Mouse (Mus musculus): ENCODE measurements at regions not wholly inside any gene's neighbourhood (a gene's known extent, or its start where the extent isn't known, plus 50 kb on each side); places are given as distances from the start of the nearest gene placed in this dataset.

- Histone ChIP-seq H3K36me3 (no peaks in the 10 kb centered on the region), H3K9me3 (no peaks in the 10 kb centered on the region), H3K4me1 (replicated peaks) (no peaks in the 10 kb centered on the region), H3K27me3 (ENCODE audit: insufficient read depth, poor library complexity, severe bottlenecking) (no peaks in the 10 kb centered on the region), H3K27ac (no peak overlapping the region), H3K4me3 (no peak overlapping the region)
- no peak for DNase-seq (ENCODE audit: low spot score)
- 77% methylated on average over 5 of the region's 5 CpGs for WGBS
Observed at GRCm38 (mm10) chr17:7619641-7620040, 207.5 kb downstream of the Fndc1 start.

GRCm38 (mm10) chr17:7608046-7608445 lies 219.1 kb downstream of the Fndc1 start:
- 80% methylated on average over 11 of the region's 11 CpGs for WGBS
- no peaks in the 10 kb centered on the region for H3K27me3 ChIP-seq (ENCODE audit: insufficient read depth, poor library complexity, severe bottlenecking)
- H3K36me3 ChIP-seq, result no peaks in the 10 kb centered on the region
- no peak overlapping the region for H3K4me3 ChIP-seq
- no peak overlapping the region for H3K27ac ChIP-seq
- DNase-seq (ENCODE audit: low spot score), result no peak
- H3K4me1 ChIP-seq (replicated peaks), result no peaks in the 10 kb centered on the region
- H3K9me3 ChIP-seq, result no peaks in the 10 kb centered on the region

DNA sequence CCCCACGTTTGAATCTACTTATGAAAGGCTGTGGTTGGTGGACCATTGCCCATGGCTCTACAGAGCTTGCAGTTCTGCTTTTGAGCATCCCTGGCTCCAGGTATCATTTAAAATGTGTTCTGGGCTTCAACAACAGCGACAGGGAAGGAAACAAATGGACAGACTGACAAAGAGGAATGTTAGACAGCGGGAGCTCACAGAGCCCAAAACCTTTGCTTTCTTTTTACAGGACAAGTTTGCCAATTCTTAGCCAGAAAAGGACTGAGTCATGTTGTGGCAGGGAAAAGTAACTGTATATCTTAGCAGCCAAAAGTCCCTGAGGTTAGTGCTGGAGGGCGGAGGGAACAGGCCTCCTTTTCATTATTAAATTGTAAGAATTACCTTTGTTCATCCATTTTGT lies 219.7 kb downstream of the Fndc1 start:
- 82% methylated on average over 4 of the region's 4 CpGs for WGBS
- H3K27ac ChIP-seq, result no peak overlapping the region
- no peak overlapping the region for H3K4me3 ChIP-seq

DNA sequence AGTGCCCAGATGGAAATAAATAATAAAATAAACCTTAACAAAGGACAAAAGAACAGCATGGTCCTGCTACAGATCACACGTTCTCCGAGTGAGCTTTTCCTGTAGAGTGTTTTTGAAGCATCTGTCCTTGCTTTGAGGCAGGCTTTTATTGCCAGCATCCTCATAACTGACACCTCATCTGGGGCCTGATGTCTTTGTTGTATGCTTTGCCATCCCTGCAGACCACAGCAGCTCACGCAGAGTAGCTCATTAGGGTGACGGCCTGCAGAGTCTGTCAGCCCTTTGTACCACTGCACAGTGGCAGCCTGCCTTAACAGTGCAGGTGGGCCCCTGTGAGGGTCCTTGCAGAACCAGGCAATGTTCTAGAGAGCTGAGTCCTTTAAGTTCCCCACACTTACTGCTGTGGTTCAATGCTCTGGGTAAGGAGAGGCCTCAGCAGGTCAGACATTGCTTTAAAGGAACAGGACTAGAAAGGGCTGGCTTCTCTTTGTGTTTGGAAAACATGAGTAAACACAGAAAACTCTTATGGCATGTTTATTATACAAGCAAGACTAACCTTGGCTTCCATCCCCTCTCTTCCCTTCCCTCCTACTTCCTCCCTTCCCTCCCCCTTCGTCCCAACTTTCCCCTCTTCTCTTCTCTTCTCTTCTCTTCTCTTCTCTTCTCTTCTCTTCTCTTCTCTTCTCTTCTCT lies 219.7 kb upstream of the Unc93a2 start:
- peaks cover 4% of the 10 kb centered on the region; the same call in 1 of the 2 replicates for H3K9me3 ChIP-seq
- H3K27me3 ChIP-seq (ENCODE audit: insufficient read depth, poor library complexity, severe bottlenecking), result no peaks in the 10 kb centered on the region
- no peaks in the 10 kb centered on the region for H3K36me3 ChIP-seq
- 62% methylated on average over 5 of the region's 5 CpGs for WGBS
- no peak overlapping the region for H3K4me3 ChIP-seq
- H3K27ac ChIP-seq, result 0 out of 2 replicates have a peak overlapping the region, but pooled peaks have one; percentile 42
- DNase-seq (ENCODE audit: low spot score), result no peak
- no peaks in the 10 kb centered on the region for H3K4me1 ChIP-seq (replicated peaks)

More for the DNA sequence above, 219.7 kb downstream of the Fndc1 start:
- H3K36me3 ChIP-seq, result no peaks in the 10 kb centered on the region
- no peak for DNase-seq (ENCODE audit: low spot score)
- no peaks in the 10 kb centered on the region for H3K4me1 ChIP-seq (replicated peaks)
- peaks cover 4% of the 10 kb centered on the region; the same call in 1 of the 2 replicates for H3K9me3 ChIP-seq
- H3K27me3 ChIP-seq (ENCODE audit: insufficient read depth, poor library complexity, severe bottlenecking), result no peaks in the 10 kb centered on the region

DNA sequence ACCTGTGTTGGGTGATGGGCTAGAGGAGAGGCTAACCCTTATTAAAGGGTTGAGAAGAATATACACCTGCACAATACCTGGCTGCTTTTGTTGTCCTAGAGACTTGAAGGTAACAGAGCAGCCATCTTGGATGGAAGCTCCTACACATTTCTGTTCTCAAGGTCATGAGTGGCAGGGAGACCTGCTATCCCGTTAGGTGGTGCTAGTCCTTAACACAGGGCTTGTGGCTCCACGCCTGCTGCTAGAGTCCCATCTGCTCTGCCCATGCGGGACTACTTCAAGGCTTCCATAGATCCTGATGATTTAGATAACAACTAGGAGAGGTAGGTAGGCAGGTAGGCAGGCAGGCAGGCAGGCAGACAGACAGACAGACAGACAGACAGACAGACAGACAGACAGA lies 218.8 kb upstream of the Unc93a2 start:
- Histone ChIP-seq H3K27me3 (ENCODE audit: insufficient read depth, poor library complexity, severe bottlenecking) (no peaks in the 10 kb centered on the region), H3K27ac (no peak overlapping the region), H3K4me3 (no peak overlapping the region), H3K9me3 (peaks cover 4% of the 10 kb centered on the region; the same call in 1 of the 2 replicates), H3K36me3 (no peaks in the 10 kb centered on the region), H3K4me1 (replicated peaks) (no peaks in the 10 kb centered on the region)
- 89% methylated on average over 3 of the region's 3 CpGs for WGBS
- DNase-seq (ENCODE audit: low spot score), result no peak

DNA sequence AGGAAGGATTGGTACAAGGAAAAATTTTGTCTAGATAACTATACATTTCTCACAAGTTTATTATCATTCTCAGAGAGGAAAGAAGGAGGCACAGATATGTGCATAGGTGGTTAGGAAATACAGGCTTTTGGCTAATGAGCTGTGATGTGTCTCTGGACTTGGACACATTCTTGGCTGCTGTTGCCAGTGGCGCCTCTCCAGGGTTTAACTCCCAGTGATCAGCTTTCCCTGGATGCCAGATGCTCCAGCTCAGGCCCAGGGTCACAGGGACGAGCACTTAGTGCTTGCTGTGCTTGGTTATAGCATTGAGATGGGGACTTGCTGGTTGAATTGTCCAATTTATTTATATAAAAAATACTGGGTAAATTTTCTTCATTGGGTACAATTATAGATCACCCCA lies 215.3 kb upstream of the Unc93a2 start:
- Histone ChIP-seq H3K27me3 (ENCODE audit: insufficient read depth, poor library complexity, severe bottlenecking) (no peaks in the 10 kb centered on the region), H3K4me3 (no peak overlapping the region), H3K4me1 (replicated peaks) (no peaks in the 10 kb centered on the region), H3K9me3 (peaks cover 5% of the 10 kb centered on the region; the same call in 1 of the 2 replicates), H3K27ac (no peak overlapping the region), H3K36me3 (no peaks in the 10 kb centered on the region)
- 87% methylated on average over 2 of the region's 2 CpGs for WGBS
- DNase-seq (ENCODE audit: low spot score), result no peak

DNA sequence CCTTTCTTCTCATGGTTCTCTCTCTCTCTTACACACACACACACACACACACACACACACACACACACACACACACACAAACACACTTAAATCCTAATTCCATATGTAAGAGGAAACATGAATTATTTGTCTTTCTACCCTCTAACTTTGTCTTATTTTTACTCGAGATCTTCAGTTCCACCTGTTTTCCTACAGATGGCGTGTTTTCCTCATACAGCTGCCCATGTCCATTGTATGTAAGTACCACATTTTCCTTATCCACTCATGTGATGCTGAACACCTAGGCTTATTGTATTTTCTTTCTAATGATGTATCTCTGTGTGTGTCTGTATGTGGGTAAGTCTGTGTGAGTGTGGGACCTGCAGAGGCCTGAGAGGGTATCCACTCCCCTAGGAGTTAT lies 212.2 kb upstream of the Unc93a2 start:
- DNase-seq (ENCODE audit: low spot score), result no peak
- Histone ChIP-seq H3K9me3 (0 out of 2 replicates have a peak, but pooled peaks cover 2% of the 10 kb centered on the region), H3K27me3 (ENCODE audit: insufficient read depth, poor library complexity, severe bottlenecking) (no peaks in the 10 kb centered on the region), H3K36me3 (no peaks in the 10 kb centered on the region), H3K4me3 (no peak overlapping the region), H3K4me1 (replicated peaks) (no peaks in the 10 kb centered on the region), H3K27ac (no peak overlapping the region)
- WGBS, result 44% methylated on average over 2 of the region's 2 CpGs

GRCm38 (mm10) chr17:7594801-7595200 lies 209.5 kb upstream of the Unc93a2 start:
- DNase-seq (ENCODE audit: low spot score), result no peak
- Histone ChIP-seq H3K4me1 (replicated peaks) (no peaks in the 10 kb centered on the region), H3K4me3 (no peak overlapping the region), H3K27me3 (ENCODE audit: insufficient read depth, poor library complexity, severe bottlenecking) (no peaks in the 10 kb centered on the region), H3K27ac (no peak overlapping the region), H3K9me3 (0 out of 2 replicates have a peak, but pooled peaks cover 2% of the 10 kb centered on the region), H3K36me3 (no peaks in the 10 kb centered on the region)
- 70% methylated on average over 3 of the region's 3 CpGs for WGBS

DNA sequence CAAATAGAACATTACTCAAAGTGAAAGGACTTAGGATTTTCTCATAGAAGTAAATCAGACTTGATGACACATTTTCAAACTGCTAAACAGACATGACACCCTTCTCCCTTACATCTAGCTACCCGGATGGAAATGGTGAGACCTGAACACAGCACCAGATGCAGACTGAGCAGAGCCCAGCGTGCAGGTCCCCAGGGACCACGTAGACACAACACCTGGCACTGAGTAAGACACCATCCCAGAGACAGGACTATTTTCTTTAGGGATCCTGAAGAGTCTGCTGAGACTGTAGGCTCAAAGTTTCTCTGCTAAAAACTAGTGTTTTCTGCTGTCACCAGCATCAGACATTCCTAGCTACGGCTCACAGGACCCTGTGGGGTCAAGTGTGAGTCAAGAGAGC lies 207.2 kb upstream of the Unc93a2 start:
- 80% methylated on average over 4 of the region's 4 CpGs for WGBS
- no peaks in the 10 kb centered on the region for H3K4me1 ChIP-seq (replicated peaks)
- H3K4me3 ChIP-seq, result no peak overlapping the region
- no peaks in the 10 kb centered on the region for H3K36me3 ChIP-seq
- DNase-seq (ENCODE audit: low spot score), result no peak
- H3K27me3 ChIP-seq (ENCODE audit: insufficient read depth, poor library complexity, severe bottlenecking), result no peaks in the 10 kb centered on the region
- H3K9me3 ChIP-seq, result 0 out of 2 replicates have a peak, but pooled peaks cover 2% of the 10 kb centered on the region
- H3K27ac ChIP-seq, result no peak overlapping the region

DNA sequence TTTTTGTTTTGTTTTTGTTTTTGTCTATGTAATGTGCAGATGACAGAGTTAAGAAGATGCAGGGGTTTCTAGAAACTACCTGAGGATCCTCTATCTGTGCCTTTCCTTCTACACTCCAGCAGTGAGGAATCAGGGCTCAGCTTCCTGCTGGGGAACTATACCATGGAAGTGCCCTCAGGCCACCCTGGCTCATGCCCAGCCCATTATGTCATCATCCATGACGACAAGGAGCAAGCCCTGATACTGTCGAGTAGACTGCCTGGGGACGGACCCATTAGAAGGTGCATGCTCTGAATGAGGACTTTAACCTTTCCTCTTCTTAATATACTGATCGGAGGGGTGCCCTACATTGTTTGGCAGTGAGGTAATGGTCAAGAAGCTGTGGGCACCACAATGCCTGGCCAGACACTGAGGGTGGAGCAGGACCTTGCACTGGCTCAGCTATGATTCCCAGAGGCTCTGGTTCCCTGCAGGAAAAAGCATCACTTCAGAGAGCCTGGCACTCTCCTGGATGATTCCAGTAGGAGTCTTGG lies 197.7 kb upstream of the Unc93a2 start:
- H3K27me3 ChIP-seq (ENCODE audit: insufficient read depth, poor library complexity, severe bottlenecking), result no peaks in the 10 kb centered on the region
- no peaks in the 10 kb centered on the region for H3K36me3 ChIP-seq
- WGBS, result 82% methylated on average over 4 of the region's 4 CpGs
- no peak overlapping the region for H3K4me3 ChIP-seq
- no peaks in the 10 kb centered on the region for H3K9me3 ChIP-seq
- no peak for DNase-seq (ENCODE audit: low spot score)
- no peak overlapping the region for H3K27ac ChIP-seq
- H3K4me1 ChIP-seq (replicated peaks), result no peaks in the 10 kb centered on the region

DNA sequence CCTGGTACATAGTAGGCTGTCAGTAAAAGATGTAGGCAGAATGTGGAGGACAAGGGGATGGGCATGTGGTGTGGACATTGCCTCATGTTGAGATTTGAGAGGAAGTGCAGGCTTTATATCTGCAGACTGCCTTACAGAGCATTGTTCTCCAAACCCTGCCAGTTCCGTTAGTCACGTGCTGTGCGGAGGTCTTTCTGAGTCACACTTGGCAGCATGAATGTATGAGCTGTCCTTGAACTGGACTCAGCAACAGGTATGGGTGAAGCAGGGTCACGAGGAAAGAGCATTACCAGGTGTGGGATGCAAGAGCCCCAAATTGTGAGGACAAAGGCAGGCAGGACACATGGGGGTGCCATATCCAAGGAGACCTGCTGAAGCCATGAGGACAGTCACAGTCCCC lies 193.8 kb upstream of the Unc93a2 start:
- Histone ChIP-seq H3K36me3 (no peaks in the 10 kb centered on the region), H3K27ac (no peak overlapping the region), H3K4me1 (replicated peaks) (no peaks in the 10 kb centered on the region), H3K9me3 (no peaks in the 10 kb centered on the region), H3K4me3 (no peak overlapping the region), H3K27me3 (ENCODE audit: insufficient read depth, poor library complexity, severe bottlenecking) (no peaks in the 10 kb centered on the region)
- 87% methylated on average over 4 of the region's 4 CpGs for WGBS
- no peak for DNase-seq (ENCODE audit: low spot score)

GRCm38 (mm10) chr17:7578003-7578402 lies 192.7 kb upstream of the Unc93a2 start:
- peaks cover 7% of the 10 kb centered on the region; the same call in 1 of the 2 replicates for H3K4me1 ChIP-seq (replicated peaks)
- DNase-seq (ENCODE audit: low spot score), result no peak
- H3K9me3 ChIP-seq, result no peaks in the 10 kb centered on the region
- WGBS, result 88% methylated on average over 8 of the region's 8 CpGs
- no peaks in the 10 kb centered on the region for H3K27me3 ChIP-seq (ENCODE audit: insufficient read depth, poor library complexity, severe bottlenecking)
- no peaks in the 10 kb centered on the region for H3K36me3 ChIP-seq
- H3K27ac ChIP-seq, result no peak overlapping the region
- no peak overlapping the region for H3K4me3 ChIP-seq

GRCm38 (mm10) chr17:7577227-7577626 lies 192.0 kb upstream of the Unc93a2 start:
- 86% methylated on average over 4 of the region's 4 CpGs for WGBS
- no peaks in the 10 kb centered on the region for H3K27me3 ChIP-seq (ENCODE audit: insufficient read depth, poor library complexity, severe bottlenecking)
- H3K9me3 ChIP-seq, result no peaks in the 10 kb centered on the region
- H3K36me3 ChIP-seq, result no peaks in the 10 kb centered on the region
- no peak overlapping the region for H3K4me3 ChIP-seq
- DNase-seq (ENCODE audit: low spot score), result no peak
- H3K4me1 ChIP-seq (replicated peaks), result peaks cover 7% of the 10 kb centered on the region; the same call in 1 of the 2 replicates
- no peak overlapping the region for H3K27ac ChIP-seq

Data from hindbrain, embryonic 10.5 days (tissue).